Mouse (Mus musculus): ENCODE data around the gene Tmem251.

DNA sequence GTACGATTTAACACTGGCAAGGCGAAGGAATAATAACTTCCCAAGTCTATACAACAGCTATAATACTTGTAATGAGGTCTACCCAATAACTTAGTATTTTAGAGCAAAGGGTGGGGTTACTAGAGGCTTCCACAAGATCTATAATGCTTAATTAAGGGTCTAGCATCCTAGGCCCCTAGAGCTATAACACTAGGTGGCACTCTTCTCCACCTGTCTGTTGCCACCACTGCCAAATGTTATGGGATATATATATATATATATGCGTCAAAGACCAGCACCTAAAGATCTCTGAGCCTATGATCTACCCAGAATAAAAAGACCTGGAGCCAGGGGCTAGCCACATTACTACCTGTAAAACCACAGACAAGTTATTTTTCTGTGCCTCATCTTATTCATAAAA lies 3.3 kb upstream of the Tmem251 start:
- no peak for TF ChIP-seq CTCF (IDR thresholded peaks at IDR 0.05; ENCODE audit: control insufficient read depth, insufficient read depth, insufficient read length)
- TF ChIP-seq USF1 (IDR thresholded peaks at IDR 0.05; ENCODE audit: low read depth) = no peak
- no peak for TF ChIP-seq MAX (IDR thresholded peaks at IDR 0.05)
- no peak for TF ChIP-seq MYOG (IDR thresholded peaks at IDR 0.05; ENCODE audit: control insufficient read depth, extremely low read depth, insufficient read length)
- no peak for TF ChIP-seq CEBPB (IDR thresholded peaks at IDR 0.05; ENCODE audit: low read depth)
